ENCODE assay signal across 7 mouse cellular contexts in the genomic region with DNA sequence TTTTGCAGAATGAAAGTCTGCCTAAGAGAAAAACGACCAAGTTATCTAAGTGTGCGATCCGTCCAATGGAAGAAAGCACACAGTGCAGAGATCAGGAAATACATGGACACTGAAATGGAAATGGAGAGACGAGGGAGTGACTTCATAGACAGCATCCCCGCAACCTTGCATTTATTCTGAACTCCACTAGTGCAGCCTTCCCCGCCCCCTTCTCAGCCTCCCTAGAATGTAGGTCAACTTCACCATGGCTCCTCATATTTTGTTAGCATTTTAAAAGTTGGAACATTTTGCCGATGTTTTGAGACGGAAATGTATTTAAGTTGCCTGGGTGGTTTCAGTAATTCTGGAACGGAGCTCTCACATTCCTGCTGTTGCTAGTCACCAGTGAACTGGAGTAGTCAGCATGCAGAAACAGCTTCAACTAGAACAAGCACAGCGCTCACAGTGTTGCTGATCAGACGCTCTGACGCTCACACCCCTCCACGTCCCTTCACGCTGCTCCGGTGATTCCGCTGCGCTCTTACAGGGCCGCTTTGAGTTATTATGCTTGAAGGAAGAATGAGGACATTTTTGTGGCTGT.
DNase-seq lines count a peak whose midpoint lies in the region; ATAC-seq lines count a peak whose summit lies in the region.

No protein-coding gene starts in this region.

- H3K4me3 ChIP-seq in liver, embryonic 11.5 days (ENCODE audit: low read depth, low read length): no peak overlapping the region
- H3K4me3 ChIP-seq in forebrain, embryonic 12.5 days (replicated peaks): no peak overlapping the region

- no peak for ATAC-seq in liver, embryonic 11.5 days (replicated peaks; ENCODE audit: low FRiP score)
- ATAC-seq in forebrain, embryonic 12.5 days (ENCODE audit: low FRiP score): no peak

- peaks cover 52% of the 10 kb centered on the region for H3K4me1 ChIP-seq in liver, embryonic 11.5 days (replicated peaks; ENCODE audit: control insufficient read depth, insufficient read depth, low read length)
- H3K4me1 ChIP-seq in forebrain, embryonic 12.5 days: peaks cover 52% of the 10 kb centered on the region

- no peak for DNase-seq in liver, embryonic 11.5 days (ENCODE audit: low spot score)
- DNase-seq in liver: no peak
- peak; percentile 30 to 42 for DNase-seq in kidney, postnatal 36 days
- DNase-seq in retina, postnatal 1 day: peak; percentile 59
- no peak for DNase-seq in urinary bladder, postnatal 36 days (ENCODE audit: low spot score in 2 of 2)
- DNase-seq in cerebellum, adult 11 months: no peak

- peak overlapping the region; percentile 70; the same call in 1 of the 2 replicates for H3K27ac ChIP-seq in liver, embryonic 11.5 days (ENCODE audit: low read depth, low read length)
- H3K27ac ChIP-seq in forebrain, embryonic 12.5 days: peak overlapping the region; percentile 94; the same call in 1 of the 2 replicates

- H3K27me3 ChIP-seq in liver, embryonic 11.5 days (replicated peaks; ENCODE audit: control insufficient read depth, insufficient read depth, low read length): no peaks in the 10 kb centered on the region
- H3K27me3 ChIP-seq in forebrain, embryonic 12.5 days: no peaks in the 10 kb centered on the region

- H3K9ac ChIP-seq in liver, embryonic 11.5 days (ENCODE audit: low read depth, low read length): no peak overlapping the region
- no peak overlapping the region for H3K9ac ChIP-seq in forebrain, embryonic 12.5 days

- H3K9me3 ChIP-seq in liver, embryonic 11.5 days (ENCODE audit: control insufficient read depth, low read length): no peaks in the 10 kb centered on the region
- H3K9me3 ChIP-seq in forebrain, embryonic 12.5 days: no peaks in the 10 kb centered on the region

- no peaks in the 10 kb centered on the region for H3K36me3 ChIP-seq in liver, embryonic 11.5 days (ENCODE audit: control insufficient read depth, insufficient read depth, low read length)
- H3K36me3 ChIP-seq in forebrain, embryonic 12.5 days (replicated peaks): no peaks in the 10 kb centered on the region

- WGBS in liver, embryonic 11.5 days: 79% methylated on average over 18 of the region's 18 CpGs
- WGBS in forebrain, embryonic 12.5 days: 62% methylated on average over 18 of the region's 18 CpGs

- H3K4me2 ChIP-seq in liver, embryonic 11.5 days: peak overlapping the region; percentile 39; the same call in 1 of the 2 replicates
- H3K4me2 ChIP-seq in forebrain, embryonic 12.5 days: no peak overlapping the region

Comparison
In these comparisons a context has a peak if more than half of its experiments do, and no peak if none do; other contexts are left out.
1. DNase-seq: peak in kidney, postnatal 36 days (2 of 2) and retina, postnatal 1 day (single experiment); none in liver, embryonic 11.5 days (single experiment), liver (single experiment), urinary bladder, postnatal 36 days (0 of 2) and cerebellum, adult 11 months (single experiment).